Mouse (Mus musculus) adrenal gland, postnatal 4 days (tissue): ENCODE results near the gene Dner. TPM values are rescaled to one million over a fixed set of nuclear protein-coding genes. Genes with fewer than 3 reads are reported as not detected.

Experiments
- DNase-seq, 2 experiments: peaks; one replicate each; pipeline ENCODE4 v3.0.0; 2021 to 2022; ENCODE audit warnings: low spot score in 2 of 2, mixed read lengths in 2 of 2
- total RNA-seq, 2 experiments: library from RNA; stranded (reverse); gene quantifications; 2 replicates each; pipeline ENCODE4 v1.2.3; 2021

Gene Dner
- total RNA-seq, 2 experiments from 2014 or later: 6.5 to 6.8 TPM

- no peak for DNase-seq
Observed at GRCm38 (mm10) chr1:84549367-84550064, 146.5 kb downstream of the Dner start.

GRCm38 (mm10) chr1:84536069-84536468 lies 160.0 kb downstream of the Dner start:
- no peak for DNase-seq

GRCm38 (mm10) chr1:84525514-84525913 lies 170.5 kb downstream of the Dner start:
- no peak for DNase-seq

- no peak for DNase-seq
Observed at GRCm38 (mm10) chr1:84524413-84524812, 171.6 kb downstream of the Dner start.

GRCm38 (mm10) chr1:84522963-84523280 lies 173.1 kb downstream of the Dner start:
- DNase-seq: no peak

GRCm38 (mm10) chr1:84522256-84522962 lies 173.6 kb downstream of the Dner start:
- DNase-seq: no peak

GRCm38 (mm10) chr1:84518347-84518746 lies 177.7 kb downstream of the Dner start:
- no peak for DNase-seq

GRCm38 (mm10) chr1:84513201-84513600 lies 182.8 kb downstream of the Dner start:
- DNase-seq: no peak

GRCm38 (mm10) chr1:84508510-84508909 lies 187.5 kb downstream of the Dner start:
- DNase-seq: no peak

GRCm38 (mm10) chr1:84507568-84507967 lies 188.5 kb downstream of the Dner start:
- no peak for DNase-seq

GRCm38 (mm10) chr1:84506984-84507546 lies 189.0 kb downstream of the Dner start:
- DNase-seq: no peak

- no peak for DNase-seq
Observed at GRCm38 (mm10) chr1:84500673-84501072, 195.3 kb downstream of the Dner start.

- no peak for DNase-seq
Observed at GRCm38 (mm10) chr1:84491732-84492131, 204.3 kb downstream of the Dner start.

- no peak for DNase-seq
Observed at GRCm38 (mm10) chr1:84488546-84488945, 207.5 kb downstream of the Dner start.

- no peak for DNase-seq
Observed at GRCm38 (mm10) chr1:84485066-84485465, 211.0 kb downstream of the Dner start.

- no peak for DNase-seq
Observed at GRCm38 (mm10) chr1:84484577-84484976, 211.4 kb downstream of the Dner start.

- DNase-seq: no peak
Observed at GRCm38 (mm10) chr1:84479976-84480375, 216.0 kb downstream of the Dner start.

- no peak for DNase-seq
Observed at GRCm38 (mm10) chr1:84474274-84474673, 221.7 kb downstream of the Dner start.

GRCm38 (mm10) chr1:84472260-84472659 lies 223.8 kb downstream of the Dner start:
- DNase-seq: no peak

- DNase-seq: no peak
Observed at GRCm38 (mm10) chr1:84470342-84470741, 225.7 kb downstream of the Dner start.

- DNase-seq: no peak
Observed at GRCm38 (mm10) chr1:84467664-84468063, 228.4 kb downstream of the Dner start.

GRCm38 (mm10) chr1:84464761-84465160 lies 231.3 kb downstream of the Dner start:
- DNase-seq: no peak
